Mouse (Mus musculus) midbrain, embryonic 15.5 days (tissue): ENCODE data around the gene Zfp811. TPM values are rescaled to one million over a fixed set of nuclear protein-coding genes. Genes with fewer than 3 reads are reported as not detected.

Experiments used
- ATAC-seq: fragments of 200-750 bp; cut with Nextera tagmentation; replicated peaks from 2 replicates; pipeline ENCODE4 v1.8.0; 2017; ENCODE audit warnings: moderate TSS enrichment
- H3K27ac ChIP-seq: fragments of 300-500 bp; sonication (generic); 2 replicates; pipeline ENCODE4 v1.5.1; 2015; ENCODE audit warnings: mild to moderate bottlenecking, inconsistent platforms
- H3K27me3 ChIP-seq: fragments of 300-500 bp; sonication (generic); replicated peaks from 2 replicates; pipeline ENCODE4 v1.6.1; 2015; ENCODE audit warnings: inconsistent platforms
- H3K36me3 ChIP-seq: fragments of 300-500 bp; sonication (generic); replicated peaks from 2 replicates; pipeline ENCODE4 v1.6.1; 2015; ENCODE audit warnings: inconsistent platforms
- H3K4me1 ChIP-seq: fragments of 300-500 bp; sonication (generic); 2 replicates; pipeline ENCODE4 v1.6.1; 2015; ENCODE audit warnings: inconsistent platforms
- H3K4me2 ChIP-seq: fragments of 300-500 bp; sonication (generic); 2 replicates; pipeline ENCODE4 v1.6.1; 2015; ENCODE audit warnings: inconsistent platforms, mild to moderate bottlenecking, moderate library complexity
- H3K4me3 ChIP-seq: fragments of 300-500 bp; sonication (generic); 2 replicates; pipeline ENCODE4 v1.5.1; 2015; ENCODE audit warnings: mild to moderate bottlenecking, inconsistent platforms
- H3K9ac ChIP-seq: fragments of 300-500 bp; sonication (generic); 2 replicates; pipeline ENCODE4 v1.6.1; 2015; ENCODE audit warnings: mild to moderate bottlenecking, inconsistent platforms
- H3K9me3 ChIP-seq: fragments of 300-500 bp; sonication (generic); 2 replicates; pipeline ENCODE4 v1.6.1; 2016; ENCODE audit warnings: inconsistent platforms
- WGBS: fragments of 180-500 bp; shearing (Covaris S2); methylation state at CpG from one replicate; pipeline ENCODE4 v1.1.7; 2015; ENCODE audit warnings: mixed read lengths; 5-methylcytosine and 5-hydroxymethylcytosine counted together
- polyA plus RNA-seq: library from polyadenylated mRNA; unstranded; fragments of >200 nt; fragmentation: Nextera tagmentation; extraction: Ambion mirVana; gene quantifications from 2 replicates; pipeline ENCODE4 v1.2.1, GENCODE M21; 2015

The Zfp811 gene
- polyA plus RNA-seq, 1 experiment from 2014 or later = 69.5 TPM

GRCm38 (mm10) chr17:32789244-32789643 lies 20.5 kb downstream of the Zfp811 start:
- ATAC-seq = no peak
- Histone ChIP-seq H3K4me2 (no peak overlapping the region), H3K9me3 (no peaks in the 10 kb centered on the region), H3K9ac (no peak overlapping the region), H3K36me3 (peaks cover 4% of the 10 kb centered on the region; the same call in 1 of the 2 replicates), H3K27ac (no peak overlapping the region), H3K4me1 (peaks cover 28% of the 10 kb centered on the region), H3K4me3 (no peak overlapping the region), H3K27me3 (no peaks in the 10 kb centered on the region)
- 76% methylated on average over 8 of the region's 8 CpGs for WGBS

GRCm38 (mm10) chr17:32788576-32788975 lies 21.2 kb downstream of the Zfp811 start:
- peak; percentile 9; the same call in 1 of the 2 replicates for ATAC-seq
- H3K9me3 ChIP-seq = no peaks in the 10 kb centered on the region
- WGBS = 10% methylated on average over 9 of the region's 9 CpGs
- H3K4me1 ChIP-seq = peaks cover 28% of the 10 kb centered on the region
- H3K9ac ChIP-seq = no peak overlapping the region; the same call in 1 of the 2 replicates
- peak overlapping the region; percentile 61 for H3K4me2 ChIP-seq
- peak overlapping the region; percentile 29; the same call in 1 of the 2 replicates for H3K27ac ChIP-seq
- H3K36me3 ChIP-seq = peaks cover 10% of the 10 kb centered on the region; the same call in 1 of the 2 replicates
- H3K4me3 ChIP-seq = peak overlapping the region; percentile 98
- no peaks in the 10 kb centered on the region for H3K27me3 ChIP-seq

- Histone ChIP-seq H3K27me3 (no peaks in the 10 kb centered on the region), H3K9me3 (no peaks in the 10 kb centered on the region)
- under 1% methylated on average over 22 of the region's 22 CpGs for WGBS
Measured at GRCm38 (mm10) chr17:32788094-32788559, 21.6 kb downstream of the Zfp811 start, which contains the start of gene Zfp871. Gene Zfp871 (minus strand): TSS chr17:32788287.

GRCm38 (mm10) chr17:32787436-32788093 lies 22.2 kb downstream of the Zfp811 start:
- ATAC-seq = peak; percentile 90
- H3K27ac ChIP-seq = peak overlapping the region; percentile 93
- peak overlapping the region; percentile 66 for H3K4me2 ChIP-seq
- H3K9ac ChIP-seq = peak overlapping the region; percentile 94
- no peaks in the 10 kb centered on the region for H3K27me3 ChIP-seq
- H3K36me3 ChIP-seq = peaks cover 10% of the 10 kb centered on the region; the same call in 1 of the 2 replicates
- no peaks in the 10 kb centered on the region for H3K9me3 ChIP-seq
- 2% methylated on average over 31 of the region's 31 CpGs for WGBS
- H3K4me1 ChIP-seq = peaks cover 28% of the 10 kb centered on the region
- H3K4me3 ChIP-seq = peak overlapping the region; percentile 98

More at GRCm38 (mm10) chr17:32788094-32788559, 21.6 kb downstream of the Zfp811 start, which contains the start of gene Zfp871:
- Histone ChIP-seq H3K9ac (peak within 1 kb of the TSS; percentile 94), H3K4me2 (peak within 1 kb of the TSS; percentile 66), H3K27ac (peak within 1 kb of the TSS; percentile 93), H3K36me3 (peaks cover 10% of the 10 kb centered on the region; the same call in 1 of the 2 replicates), H3K4me3 (peak within 1 kb of the TSS; percentile 98), H3K4me1 (peaks cover 28% of the 10 kb centered on the region)
- ATAC-seq = peak; percentile 98

- H3K9ac ChIP-seq = peak overlapping the region; percentile 94
- H3K36me3 ChIP-seq = peaks cover 10% of the 10 kb centered on the region; the same call in 1 of the 2 replicates
- H3K27me3 ChIP-seq = no peaks in the 10 kb centered on the region
- no peak for ATAC-seq
- H3K4me1 ChIP-seq = peaks cover 28% of the 10 kb centered on the region
- H3K4me3 ChIP-seq = peak overlapping the region; percentile 98
- no peaks in the 10 kb centered on the region for H3K9me3 ChIP-seq
- H3K27ac ChIP-seq = no peak overlapping the region
- peak overlapping the region; percentile 66 for H3K4me2 ChIP-seq
- WGBS = 69% methylated on average over 6 of the region's 6 CpGs
Measured at GRCm38 (mm10) chr17:32786944-32787343, 22.8 kb downstream of the Zfp811 start.

- Histone ChIP-seq H3K36me3 (peaks cover 10% of the 10 kb centered on the region; the same call in 1 of the 2 replicates), H3K27ac (no peak overlapping the region), H3K4me3 (no peak overlapping the region), H3K27me3 (no peaks in the 10 kb centered on the region), H3K9me3 (no peaks in the 10 kb centered on the region), H3K4me1 (peaks cover 28% of the 10 kb centered on the region), H3K9ac (no peak overlapping the region), H3K4me2 (peak overlapping the region; percentile 17; the same call in 1 of the 2 replicates)
- WGBS = 92% methylated on average over 3 of the region's 3 CpGs
- ATAC-seq = no peak
Measured at GRCm38 (mm10) chr17:32785656-32786055, 24.1 kb downstream of the Zfp811 start.

- H3K9ac ChIP-seq = no peak overlapping the region
- H3K27me3 ChIP-seq = no peaks in the 10 kb centered on the region
- no peak for ATAC-seq
- peaks cover 34% of the 10 kb centered on the region for H3K36me3 ChIP-seq
- no peaks in the 10 kb centered on the region for H3K9me3 ChIP-seq
- H3K4me1 ChIP-seq = no peaks in the 10 kb centered on the region
- no peak overlapping the region for H3K27ac ChIP-seq
- no peak overlapping the region for H3K4me2 ChIP-seq
- WGBS = 97% methylated on average over 3 of the region's 3 CpGs
- H3K4me3 ChIP-seq = no peak overlapping the region
Measured at GRCm38 (mm10) chr17:32777564-32777963, 32.2 kb downstream of the Zfp811 start.

GRCm38 (mm10) chr17:32771213-32771612 lies 38.5 kb downstream of the Zfp811 start:
- Histone ChIP-seq H3K27me3 (no peaks in the 10 kb centered on the region), H3K4me2 (no peak overlapping the region), H3K27ac (no peak overlapping the region), H3K36me3 (peaks cover 61% of the 10 kb centered on the region), H3K9me3 (no peaks in the 10 kb centered on the region), H3K4me1 (no peaks in the 10 kb centered on the region), H3K9ac (no peak overlapping the region), H3K4me3 (no peak overlapping the region)
- 84% methylated on average over 1 of the region's 1 CpGs for WGBS
- ATAC-seq = no peak

GRCm38 (mm10) chr17:32766422-32766821 lies 43.3 kb downstream of the Zfp811 start:
- Histone ChIP-seq H3K4me3 (no peak overlapping the region), H3K27me3 (no peaks in the 10 kb centered on the region), H3K9ac (no peak overlapping the region), H3K27ac (no peak overlapping the region), H3K36me3 (peaks cover 53% of the 10 kb centered on the region), H3K9me3 (no peaks in the 10 kb centered on the region; the same call in 1 of the 2 replicates), H3K4me1 (no peaks in the 10 kb centered on the region), H3K4me2 (no peak overlapping the region)
- no peak for ATAC-seq
- WGBS = 100% methylated on average over 2 of the region's 2 CpGs

- no peak overlapping the region for H3K9ac ChIP-seq
- no peak overlapping the region for H3K27ac ChIP-seq
- no peak overlapping the region for H3K4me3 ChIP-seq
- H3K4me1 ChIP-seq = no peaks in the 10 kb centered on the region
- no peak for ATAC-seq
- H3K9me3 ChIP-seq = no peaks in the 10 kb centered on the region
- 68% methylated on average over 5 of the region's 5 CpGs for WGBS
- no peaks in the 10 kb centered on the region for H3K27me3 ChIP-seq
- H3K4me2 ChIP-seq = no peak overlapping the region
- no peaks in the 10 kb centered on the region for H3K36me3 ChIP-seq
Measured at GRCm38 (mm10) chr17:32757331-32757730, 52.4 kb downstream of the Zfp811 start.

GRCm38 (mm10) chr17:32753634-32754033 lies 56.1 kb downstream of the Zfp811 start:
- H3K4me3 ChIP-seq = no peak overlapping the region
- no peaks in the 10 kb centered on the region for H3K27me3 ChIP-seq
- no peak for ATAC-seq
- no peak overlapping the region for H3K4me2 ChIP-seq
- H3K36me3 ChIP-seq = no peaks in the 10 kb centered on the region
- no peaks in the 10 kb centered on the region for H3K9me3 ChIP-seq
- no peak overlapping the region for H3K9ac ChIP-seq
- H3K27ac ChIP-seq = no peak overlapping the region
- WGBS = 17% methylated on average over 12 of the region's 12 CpGs
- no peaks in the 10 kb centered on the region for H3K4me1 ChIP-seq

- H3K4me2 ChIP-seq = no peak overlapping the region
- 81% methylated on average over 6 of the region's 6 CpGs for WGBS
- H3K9ac ChIP-seq = no peak overlapping the region
- no peak overlapping the region for H3K4me3 ChIP-seq
- no peaks in the 10 kb centered on the region for H3K36me3 ChIP-seq
- no peaks in the 10 kb centered on the region for H3K4me1 ChIP-seq
- H3K9me3 ChIP-seq = no peaks in the 10 kb centered on the region
- no peak for ATAC-seq
- H3K27me3 ChIP-seq = no peaks in the 10 kb centered on the region
- H3K27ac ChIP-seq = no peak overlapping the region
Measured at GRCm38 (mm10) chr17:32752813-32753360, 56.8 kb downstream of the Zfp811 start.
